Mouse (Mus musculus): Measurements from ENCODE around the gene Malsu1.

GRCm38 (mm10) chr6:49096933-49097461, 23.4 kb downstream of the Malsu1 start:
- TF ChIP-seq POLR2A (IDR thresholded peaks at IDR 0.05; ENCODE audit: borderline replicate concordance, extremely low read depth, low read depth, low read length) = no peak
- TF ChIP-seq CTCF (IDR thresholded peaks at IDR 0.05; ENCODE audit: insufficient read depth, low read length) = no peak
